Mouse (Mus musculus): Measurements from ENCODE around the gene Cdhr5. TPM values are rescaled to one million over a fixed set of nuclear protein-coding genes. Genes with fewer than 3 reads are reported as not detected.
A peak's percentile ranks its signal among the peaks of the same experiment; 100 is the strongest.

Cdhr5 gene
- polyA plus RNA-seq, 1 experiment = not detected

DNA sequence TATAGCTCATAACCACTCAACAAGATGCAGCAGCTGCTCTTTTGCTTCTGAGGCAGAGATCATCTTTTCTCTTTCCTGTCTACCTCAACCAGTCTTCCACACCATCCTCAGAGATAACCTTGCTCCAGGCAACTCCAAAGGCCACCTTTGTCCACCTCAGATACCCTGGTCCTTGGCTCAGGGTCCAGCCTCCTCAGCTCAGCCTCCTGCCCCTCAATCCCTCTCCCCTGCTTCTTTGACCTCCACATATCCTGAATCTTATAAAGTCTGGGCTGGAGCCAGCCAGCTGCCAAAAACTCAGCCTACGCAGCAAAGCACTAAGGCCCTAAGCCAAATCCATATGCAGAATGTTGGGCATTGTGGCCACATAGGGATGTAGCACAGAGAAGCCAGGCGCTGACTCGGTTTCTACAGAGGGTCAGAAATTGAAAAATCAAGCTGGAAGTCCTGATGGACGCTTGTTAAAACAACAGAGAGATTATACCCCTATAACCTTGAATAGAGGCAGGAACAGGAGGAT lies 53.8 kb downstream of the Cdhr5 start:
- DNase-seq (ENCODE audit: low spot score) = no peak

DNA sequence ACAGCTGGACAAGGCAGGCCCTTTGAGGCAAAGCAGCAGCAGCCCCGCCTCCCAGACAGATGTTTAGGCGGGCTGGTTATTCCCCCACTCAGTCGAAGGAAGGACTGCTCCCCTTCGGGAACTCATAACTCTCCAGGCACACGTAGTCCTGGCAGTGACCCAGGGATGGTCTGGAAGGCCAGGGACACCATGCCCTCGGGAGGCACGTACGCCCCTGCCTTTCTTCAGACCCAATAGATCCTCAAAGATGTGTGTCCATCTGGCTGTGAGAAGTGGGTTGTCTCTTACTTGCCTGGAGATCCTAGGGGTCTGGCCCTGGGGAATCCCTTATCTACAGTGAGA lies 54.5 kb downstream of the Cdhr5 start:
- no peak for DNase-seq (ENCODE audit: low spot score)

DNA sequence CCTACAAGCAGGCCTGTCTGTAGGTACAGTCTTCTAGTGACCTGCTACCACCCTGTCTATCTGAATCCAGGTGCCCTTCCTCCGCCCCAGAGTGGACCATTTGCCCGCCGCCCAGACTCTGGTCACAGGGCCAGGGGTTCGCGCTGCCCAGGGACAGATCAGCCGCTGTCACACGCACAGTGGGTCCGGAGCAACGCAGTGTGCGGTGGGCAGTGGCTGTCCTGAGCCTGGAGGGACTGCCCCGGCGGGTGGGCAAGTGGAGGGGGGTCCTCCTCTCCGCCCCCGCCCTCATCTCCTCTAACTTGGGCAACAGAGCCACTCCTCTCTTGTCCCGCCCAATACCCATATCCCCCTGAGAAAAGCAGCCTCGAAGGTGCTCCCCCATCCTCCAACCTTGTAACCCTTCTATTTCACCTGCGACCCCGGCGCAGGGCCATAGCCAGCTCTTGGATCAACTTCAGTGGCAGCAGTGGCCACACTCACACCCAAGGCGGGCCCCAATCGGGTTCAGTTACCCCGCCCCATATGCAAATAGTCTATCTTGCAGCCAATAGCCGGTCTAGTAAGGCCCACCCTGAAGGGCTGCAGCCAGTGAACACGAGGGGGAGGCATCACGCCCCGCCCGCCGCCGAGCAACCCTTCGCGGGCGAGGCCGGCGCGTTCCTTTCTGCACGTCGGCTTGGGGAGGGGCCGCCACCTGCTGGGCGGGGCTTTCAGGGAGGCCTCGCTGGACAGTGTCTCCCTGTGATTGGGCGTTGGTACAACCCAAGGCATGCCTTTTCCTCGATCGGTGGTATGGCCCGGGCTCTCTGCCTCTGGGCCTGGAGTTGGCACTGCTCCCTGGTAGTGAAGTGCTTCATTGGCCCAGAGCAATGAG lies 55.1 kb downstream of the Cdhr5 start:
- peak; percentile 89 for DNase-seq (ENCODE audit: low spot score)

DNA sequence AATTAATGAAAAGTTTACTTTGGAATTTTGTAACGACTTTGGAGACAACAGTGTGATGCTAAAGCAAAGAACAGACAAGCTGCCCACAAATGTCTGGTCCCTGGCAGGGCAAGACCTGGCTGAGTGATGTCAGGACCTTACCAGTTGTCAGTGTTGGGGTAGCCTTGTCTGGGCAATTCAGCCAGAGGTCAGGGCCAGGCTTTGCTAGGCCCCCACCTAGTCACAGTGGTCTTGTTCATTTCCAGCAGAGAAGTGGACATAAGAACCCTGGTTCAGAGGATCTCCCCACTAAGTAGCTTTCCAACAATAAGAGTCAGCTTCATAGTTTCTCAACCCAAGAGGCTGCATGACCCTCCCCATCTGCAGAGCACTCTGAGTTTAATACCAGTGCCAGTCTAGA lies 56.2 kb downstream of the Cdhr5 start:
- DNase-seq (ENCODE audit: low spot score) = no peak

DNA sequence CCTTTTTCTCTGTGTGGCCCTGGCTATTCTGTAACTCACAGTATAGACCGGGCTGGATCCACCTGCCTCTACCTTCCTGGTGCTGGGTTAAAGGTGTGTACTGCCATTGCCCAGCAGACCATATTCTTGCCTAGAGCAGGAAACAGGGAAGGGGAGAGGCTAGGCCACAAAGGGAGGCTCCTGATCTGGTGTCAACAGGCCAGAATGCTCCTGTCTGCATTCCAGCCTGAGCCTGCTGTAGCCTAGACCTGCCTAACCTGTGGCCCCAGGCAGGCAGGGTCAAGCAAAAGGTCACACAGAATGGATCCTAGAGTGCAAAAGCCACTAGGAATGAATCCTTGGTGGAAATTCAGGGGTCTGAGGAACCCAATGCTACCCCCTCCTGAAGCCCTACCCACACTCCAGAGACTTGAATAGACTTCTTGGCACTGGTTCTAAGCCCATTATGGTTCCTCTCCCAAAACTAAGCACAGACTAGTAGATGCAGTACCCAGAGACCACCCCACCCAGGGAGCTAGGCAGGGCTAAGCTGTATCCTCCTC lies 57.0 kb downstream of the Cdhr5 start:
- DNase-seq (ENCODE audit: low spot score) = no peak

Other genes starting within 250 kb of the Cdhr5 start
- not detected in 2 replicates for gene Gm17387, start 247.7 kb downstream of the Cdhr5 start, polyA plus RNA-seq (2012; rRNA removed)
- gene B4galnt4, start 215.7 kb downstream of the Cdhr5 start, polyA plus RNA-seq (2012; rRNA removed) = 0.45 and 0.55 TPM in 2 replicates
- 26.5 and 27.7 TPM in 2 replicates for gene Pkp3, start 198.6 kb downstream of the Cdhr5 start, polyA plus RNA-seq (2012; rRNA removed)
- 13.8 and 15.0 TPM in 2 replicates for gene Sigirr, start 176.2 kb downstream of the Cdhr5 start, polyA plus RNA-seq (2012; rRNA removed)
- 7.5 and 13.7 TPM in 2 replicates for gene Ano9, start 159.0 kb downstream of the Cdhr5 start, polyA plus RNA-seq (2012; rRNA removed)
- 25.6 and 27.7 TPM in 2 replicates for gene Ptdss2, start 154.4 kb downstream of the Cdhr5 start, polyA plus RNA-seq (2012; rRNA removed)
- 126 and 135 TPM in 2 replicates for gene Rnh1, start 103.9 kb downstream of the Cdhr5 start, polyA plus RNA-seq (2012; rRNA removed)
- gene Hras, start 82.8 kb downstream of the Cdhr5 start, polyA plus RNA-seq (2012; rRNA removed) = 114 and 129 TPM in 2 replicates
- 5.2 and 5.8 TPM in 2 replicates for gene Lrrc56, start 82.6 kb downstream of the Cdhr5 start, polyA plus RNA-seq (2012; rRNA removed)
- 8.4 and 11.6 TPM in 2 replicates for gene Lmntd2, start 62.7 kb downstream of the Cdhr5 start, polyA plus RNA-seq (2012; rRNA removed)
- gene Rassf7, start 60.9 kb downstream of the Cdhr5 start, polyA plus RNA-seq (2012; rRNA removed) = 97.6 and 157 TPM in 2 replicates
- gene Phrf1, start 48.0 kb downstream of the Cdhr5 start, polyA plus RNA-seq (2012; rRNA removed) = 16.4 and 30.4 TPM in 2 replicates
- gene Irf7, start 10.3 kb downstream of the Cdhr5 start, polyA plus RNA-seq (2012; rRNA removed) = 21.2 and 23.3 TPM in 2 replicates
- gene Sct, start 2.3 kb upstream of the Cdhr5 start, polyA plus RNA-seq (2012; rRNA removed) = 0.41 and 1.3 TPM in 2 replicates
- gene Drd4, start 15.2 kb upstream of the Cdhr5 start, polyA plus RNA-seq (2012; rRNA removed) = 0.06 and 0.21 TPM in 2 replicates
- 14.6 and 22.8 TPM in 2 replicates for gene Deaf1, start 50.9 kb upstream of the Cdhr5 start, polyA plus RNA-seq (2012; rRNA removed)
- 34.1 and 42.5 TPM in 2 replicates for gene Tmem80, start 51.0 kb upstream of the Cdhr5 start, polyA plus RNA-seq (2012; rRNA removed)
- gene Eps8l2, start 62.1 kb upstream of the Cdhr5 start, polyA plus RNA-seq (2012; rRNA removed) = 79.7 and 109 TPM in 2 replicates
- 269 and 320 TPM in 2 replicates for gene Taldo1, start 115.4 kb upstream of the Cdhr5 start, polyA plus RNA-seq (2012; rRNA removed)
- 48.3 and 59.2 TPM in 2 replicates for gene Gatd1, start 137.3 kb upstream of the Cdhr5 start, polyA plus RNA-seq (2012; rRNA removed)
- 1.3 and 3.4 TPM in 2 replicates for gene Cend1, start 152.7 kb upstream of the Cdhr5 start, polyA plus RNA-seq (2012; rRNA removed)
- 42.0 and 55.2 TPM in 2 replicates for gene Slc25a22, start 161.1 kb upstream of the Cdhr5 start, polyA plus RNA-seq (2012; rRNA removed)
- gene Pidd1, start 167.2 kb upstream of the Cdhr5 start, polyA plus RNA-seq (2012; rRNA removed) = 4.7 and 4.8 TPM in 2 replicates
- gene Rplp2, start 170.6 kb upstream of the Cdhr5 start, polyA plus RNA-seq (2012; rRNA removed) = 1,171 and 1,507 TPM in 2 replicates
- 108 and 133 TPM in 2 replicates for gene Pnpla2, start 178.4 kb upstream of the Cdhr5 start, polyA plus RNA-seq (2012; rRNA removed)
- 24.0 and 25.8 TPM in 2 replicates for gene Cracr2b, start 184.3 kb upstream of the Cdhr5 start, polyA plus RNA-seq (2012; rRNA removed)
- 280 and 288 TPM in 2 replicates for gene Cd151, start 190.6 kb upstream of the Cdhr5 start, polyA plus RNA-seq (2012; rRNA removed)
- gene Polr2l, start 198.3 kb upstream of the Cdhr5 start, polyA plus RNA-seq (2012; rRNA removed) = 41.8 and 48.1 TPM in 2 replicates
- gene Tspan4, start 198.5 kb upstream of the Cdhr5 start, polyA plus RNA-seq (2012; rRNA removed) = 161 and 196 TPM in 2 replicates

Data from urinary bladder, adult 2 months (tissue).